Mouse (Mus musculus): ENCODE measurements around the gene Pprc1. TPM values are rescaled to one million over a fixed set of nuclear protein-coding genes. Genes with fewer than 3 reads are reported as not detected.

The Pprc1 gene
- total and polyA plus RNA-seq, 2 experiments from 2014 or later: 10.6 to 11.3 TPM

GRCm38 (mm10) chr19:46074266-46074665 lies 29.6 kb downstream of the Pprc1 start:
- H3K9me3 ChIP-seq (ENCODE audit: low read length): no peaks in the 10 kb centered on the region
- DNase-seq: no peak
- peaks cover 9% of the 10 kb centered on the region; the same call in 1 of the 2 replicates for H3K4me1 ChIP-seq (ENCODE audit: insufficient read depth)
- no peak overlapping the region for H3K27ac ChIP-seq (ENCODE audit: low read depth, low read length)
- no peak overlapping the region for H3K4me3 ChIP-seq (ENCODE audit: low read depth, low read length)
- H3K4me2 ChIP-seq (ENCODE audit: low read depth): no peak overlapping the region
- H3K27me3 ChIP-seq (ENCODE audit: insufficient read depth, low read length): no peaks in the 10 kb centered on the region
- 92% methylated on average over 5 of the region's 5 CpGs for WGBS
- no peak overlapping the region for H3K9ac ChIP-seq
- ATAC-seq: no peak
- TF ChIP-seq CTCF (IDR thresholded peaks at IDR 0.05; ENCODE audit: low read depth): no peak
- peaks cover 36% of the 10 kb centered on the region for H3K36me3 ChIP-seq (ENCODE audit: insufficient read depth)

GRCm38 (mm10) chr19:46075616-46076607 lies 31.2 kb downstream of the Pprc1 start, which contains the start of gene Nolc1:
Gene Nolc1, plus strand, starts transcription at chr19:46075863.
- WGBS: under 1% methylated on average over 66 of the region's 66 CpGs
- ATAC-seq (peak; percentile 98), DNase-seq (peak; percentile 99)
- H3K27ac ChIP-seq (ENCODE audit: low read depth, low read length): peak within 1 kb of the TSS; percentile 76
- H3K4me1 ChIP-seq (ENCODE audit: insufficient read depth): peaks cover 9% of the 10 kb centered on the region; the same call in 1 of the 2 replicates
- H3K4me2 ChIP-seq (ENCODE audit: low read depth): peak within 1 kb of the TSS; percentile 66
- peaks cover 43% of the 10 kb centered on the region for H3K36me3 ChIP-seq (ENCODE audit: insufficient read depth)
- H3K27me3 ChIP-seq (ENCODE audit: insufficient read depth, low read length): no peaks in the 10 kb centered on the region
- peak within 1 kb of the TSS; percentile 90 for H3K4me3 ChIP-seq (ENCODE audit: low read depth, low read length)
- TF ChIP-seq CTCF (IDR thresholded peaks at IDR 0.05; ENCODE audit: low read depth): 0 out of 2 replicates have a peak, but pooled peaks have one; percentile 9
- H3K9me3 ChIP-seq (ENCODE audit: low read length): no peaks in the 10 kb centered on the region
- peak within 1 kb of the TSS; percentile 66 for H3K9ac ChIP-seq

GRCm38 (mm10) chr19:46078535-46078934 lies 33.8 kb downstream of the Pprc1 start:
- H3K27me3 ChIP-seq (ENCODE audit: insufficient read depth, low read length): no peaks in the 10 kb centered on the region
- TF ChIP-seq CTCF (IDR thresholded peaks at IDR 0.05; ENCODE audit: low read depth): no peak
- no peak overlapping the region for H3K4me2 ChIP-seq (ENCODE audit: low read depth)
- peaks cover 9% of the 10 kb centered on the region; the same call in 1 of the 2 replicates for H3K4me1 ChIP-seq (ENCODE audit: insufficient read depth)
- H3K27ac ChIP-seq (ENCODE audit: low read depth, low read length): no peak overlapping the region
- ATAC-seq (no peak), DNase-seq (no peak)
- H3K9me3 ChIP-seq (ENCODE audit: low read length): no peaks in the 10 kb centered on the region
- 56% methylated on average over 3 of the region's 3 CpGs for WGBS
- H3K9ac ChIP-seq: no peak overlapping the region
- H3K4me3 ChIP-seq (ENCODE audit: low read depth, low read length): no peak overlapping the region
- H3K36me3 ChIP-seq (ENCODE audit: insufficient read depth): peaks cover 50% of the 10 kb centered on the region

GRCm38 (mm10) chr19:46085185-46085584 lies 40.5 kb downstream of the Pprc1 start:
- H3K4me2 ChIP-seq (ENCODE audit: low read depth): no peak overlapping the region
- ATAC-seq (no peak), DNase-seq (no peak)
- TF ChIP-seq CTCF (IDR thresholded peaks at IDR 0.05; ENCODE audit: low read depth): no peak
- H3K4me1 ChIP-seq (ENCODE audit: insufficient read depth): no peaks in the 10 kb centered on the region
- no peaks in the 10 kb centered on the region for H3K27me3 ChIP-seq (ENCODE audit: insufficient read depth, low read length)
- H3K36me3 ChIP-seq (ENCODE audit: insufficient read depth): peaks cover 54% of the 10 kb centered on the region
- H3K4me3 ChIP-seq (ENCODE audit: low read depth, low read length): no peak overlapping the region
- H3K9ac ChIP-seq: no peak overlapping the region
- 96% methylated on average over 8 of the region's 8 CpGs for WGBS
- H3K9me3 ChIP-seq (ENCODE audit: low read length): no peaks in the 10 kb centered on the region
- H3K27ac ChIP-seq (ENCODE audit: low read depth, low read length): no peak overlapping the region

- Histone ChIP-seq H3K36me3 (ENCODE audit: insufficient read depth) (peaks cover 43% of the 10 kb centered on the region), H3K9ac (no peak overlapping the region), H3K9me3 (ENCODE audit: low read length) (no peaks in the 10 kb centered on the region), H3K4me2 (ENCODE audit: low read depth) (no peak overlapping the region), H3K4me3 (ENCODE audit: low read depth, low read length) (no peak overlapping the region), H3K27ac (ENCODE audit: low read depth, low read length) (no peak overlapping the region), H3K27me3 (ENCODE audit: insufficient read depth, low read length) (no peaks in the 10 kb centered on the region), H3K4me1 (ENCODE audit: insufficient read depth) (no peaks in the 10 kb centered on the region)
- DNase-seq: peak; percentile 81
- WGBS: 53% methylated on average over 3 of the region's 3 CpGs
- TF ChIP-seq CTCF (IDR thresholded peaks at IDR 0.05; ENCODE audit: low read depth): peak; percentile 79
- ATAC-seq: no peak
Observed at GRCm38 (mm10) chr19:46086337-46086736, 41.7 kb downstream of the Pprc1 start.

GRCm38 (mm10) chr19:46087871-46088270 lies 43.2 kb downstream of the Pprc1 start:
- no peak for ATAC-seq
- Histone ChIP-seq H3K4me1 (ENCODE audit: insufficient read depth) (no peaks in the 10 kb centered on the region), H3K9ac (no peak overlapping the region), H3K4me3 (ENCODE audit: low read depth, low read length) (no peak overlapping the region), H3K9me3 (ENCODE audit: low read length) (no peaks in the 10 kb centered on the region), H3K4me2 (ENCODE audit: low read depth) (no peak overlapping the region), H3K27ac (ENCODE audit: low read depth, low read length) (no peak overlapping the region), H3K36me3 (ENCODE audit: insufficient read depth) (peaks cover 27% of the 10 kb centered on the region), H3K27me3 (ENCODE audit: insufficient read depth, low read length) (no peaks in the 10 kb centered on the region)
- TF ChIP-seq CTCF (IDR thresholded peaks at IDR 0.05; ENCODE audit: low read depth): no peak
- DNase-seq: no peak
- WGBS: 73% methylated on average over 7 of the region's 7 CpGs

GRCm38 (mm10) chr19:46091641-46092040 lies 47.0 kb downstream of the Pprc1 start:
- Histone ChIP-seq H3K4me1 (ENCODE audit: insufficient read depth) (no peaks in the 10 kb centered on the region), H3K27me3 (ENCODE audit: insufficient read depth, low read length) (no peaks in the 10 kb centered on the region), H3K4me3 (ENCODE audit: low read depth, low read length) (no peak overlapping the region), H3K27ac (ENCODE audit: low read depth, low read length) (no peak overlapping the region), H3K9me3 (ENCODE audit: low read length) (no peaks in the 10 kb centered on the region), H3K36me3 (ENCODE audit: insufficient read depth) (no peaks in the 10 kb centered on the region), H3K4me2 (ENCODE audit: low read depth) (no peak overlapping the region), H3K9ac (no peak overlapping the region)
- 88% methylated on average over 4 of the region's 4 CpGs for WGBS
- DNase-seq (no peak), ATAC-seq (no peak)
- no peak for TF ChIP-seq CTCF (IDR thresholded peaks at IDR 0.05; ENCODE audit: low read depth)

Data from forebrain, postnatal 0 days (tissue).